Mouse (Mus musculus): ENCODE measurements at regions not wholly inside any gene's neighbourhood (a gene's known extent, or its start where the extent isn't known, plus 50 kb on each side); places are given as distances from the start of the nearest gene placed in this dataset.

- Histone ChIP-seq H3K9me3 (replicated peaks; ENCODE audit: insufficient read depth, low read length) (no peaks in the 10 kb centered on the region), H3K9ac (ENCODE audit: control insufficient read depth, low read depth, low read length, poor library complexity, severe bottlenecking) (no peak overlapping the region), H3K4me3 (ENCODE audit: control insufficient read depth in 1 of 2, insufficient read depth in 1 of 2, low read depth in 2 of 2, low read length in 2 of 2) (no peak overlapping the region), H3K27ac (ENCODE audit: control insufficient read depth, low read depth, low read length) (no peak overlapping the region), H3K79me2 (ENCODE audit: control insufficient read depth, insufficient read depth, low read length, poor library complexity) (no peaks in the 10 kb centered on the region), H3K27me3 (ENCODE audit: control insufficient read depth in 1 of 2, insufficient read depth in 2 of 2, low read length in 2 of 2) (no peaks in the 10 kb centered on the region), H3K36me3 (ENCODE audit: control insufficient read depth in 1 of 2, insufficient read depth in 2 of 2, low read length in 2 of 2) (no peaks in the 10 kb centered on the region), H3K4me1 (ENCODE audit: control insufficient read depth in 1 of 2, insufficient read depth in 2 of 2, low read length in 2 of 2) (no peaks in the 10 kb centered on the region)
- DNase-seq (ENCODE audit: low read depth, low spot score), result no peak
- TF ChIP-seq RAD21 (IDR thresholded peaks at IDR 0.05; ENCODE audit: low read depth, low read length), result no peak
- no peak for TF ChIP-seq KAT2A (conservative IDR thresholded peaks at IDR 0.05; ENCODE audit: low read depth, low read length)
- TF ChIP-seq GABPA (IDR thresholded peaks at IDR 0.05; ENCODE audit: low read depth, low read length), result no peak
- TF ChIP-seq HCFC1 (IDR thresholded peaks at IDR 0.05; ENCODE audit: low read depth, low read length), result no peak
Observed at GRCm38 (mm10) chr8:100678580-100678979, 1262.3 kb upstream of the Cdh8 start.

Data from MEL (cell line).